Mouse (Mus musculus) activated CD4-positive, CD25-positive, alpha-beta regulatory T cell, adult 4 months (primary cell): ENCODE measurements at regions not wholly inside any gene's neighbourhood (a gene's known extent, or its start where the extent isn't known, plus 50 kb on each side); places are given as distances from the start of the nearest gene placed in this dataset.

Source experiments
- ATAC-seq: one replicate; pipeline ENCODE4 v1.8.0; 2017

- no peak for ATAC-seq
Observed at GRCm38 (mm10) chr8:127914914-127915313, 443.5 kb upstream of the Nrp1 start.

- no peak for ATAC-seq
Observed at GRCm38 (mm10) chr8:127915591-127916028, 442.8 kb upstream of the Nrp1 start.

GRCm38 (mm10) chr8:127921925-127922324 is 436.5 kb upstream of the Nrp1 start:
- no peak for ATAC-seq

- no peak for ATAC-seq
Observed at GRCm38 (mm10) chr8:127923321-127923720, 435.1 kb upstream of the Nrp1 start.

- ATAC-seq = no peak
Observed at GRCm38 (mm10) chr8:127932276-127932675, 426.1 kb upstream of the Nrp1 start.

- ATAC-seq = no peak
Observed at GRCm38 (mm10) chr8:127936792-127937435, 421.5 kb upstream of the Nrp1 start.

GRCm38 (mm10) chr8:127939284-127939985 is 419.0 kb upstream of the Nrp1 start:
- no peak for ATAC-seq

GRCm38 (mm10) chr8:127939986-127940359 is 418.4 kb upstream of the Nrp1 start:
- ATAC-seq = no peak

- no peak for ATAC-seq
Observed at GRCm38 (mm10) chr8:127942319-127942718, 416.1 kb upstream of the Nrp1 start.

- ATAC-seq = no peak
Observed at GRCm38 (mm10) chr8:127944955-127945498, 413.4 kb upstream of the Nrp1 start.

GRCm38 (mm10) chr8:127957571-127957970 is 400.8 kb upstream of the Nrp1 start:
- ATAC-seq = no peak

- ATAC-seq = no peak
Observed at GRCm38 (mm10) chr8:127958351-127959044, 399.9 kb upstream of the Nrp1 start.

- ATAC-seq = peak; percentile 84
Observed at GRCm38 (mm10) chr8:127962862-127963261, 395.5 kb upstream of the Nrp1 start.

GRCm38 (mm10) chr8:127963625-127964024 is 394.8 kb upstream of the Nrp1 start:
- ATAC-seq = no peak

GRCm38 (mm10) chr8:127964801-127965200 is 393.6 kb upstream of the Nrp1 start:
- ATAC-seq = no peak

GRCm38 (mm10) chr8:127965341-127965740 is 393.1 kb upstream of the Nrp1 start:
- ATAC-seq = no peak

GRCm38 (mm10) chr8:127968026-127968425 is 390.4 kb upstream of the Nrp1 start:
- ATAC-seq = no peak

- ATAC-seq = peak; percentile 76
Observed at GRCm38 (mm10) chr8:127973194-127973593, 385.2 kb upstream of the Nrp1 start.

GRCm38 (mm10) chr8:127977746-127978145 is 380.7 kb upstream of the Nrp1 start:
- ATAC-seq = no peak

GRCm38 (mm10) chr8:127979180-127980030 is 379.0 kb upstream of the Nrp1 start:
- peak; percentile 48 for ATAC-seq

GRCm38 (mm10) chr8:127982165-127982564 is 376.2 kb upstream of the Nrp1 start:
- ATAC-seq = no peak

- no peak for ATAC-seq
Observed at GRCm38 (mm10) chr8:127985616-127986015, 372.8 kb upstream of the Nrp1 start.

- no peak for ATAC-seq
Observed at GRCm38 (mm10) chr8:127988887-127989286, 369.5 kb upstream of the Nrp1 start.
